ENCODE assay signal across 18 mouse cellular contexts in the genomic region with DNA sequence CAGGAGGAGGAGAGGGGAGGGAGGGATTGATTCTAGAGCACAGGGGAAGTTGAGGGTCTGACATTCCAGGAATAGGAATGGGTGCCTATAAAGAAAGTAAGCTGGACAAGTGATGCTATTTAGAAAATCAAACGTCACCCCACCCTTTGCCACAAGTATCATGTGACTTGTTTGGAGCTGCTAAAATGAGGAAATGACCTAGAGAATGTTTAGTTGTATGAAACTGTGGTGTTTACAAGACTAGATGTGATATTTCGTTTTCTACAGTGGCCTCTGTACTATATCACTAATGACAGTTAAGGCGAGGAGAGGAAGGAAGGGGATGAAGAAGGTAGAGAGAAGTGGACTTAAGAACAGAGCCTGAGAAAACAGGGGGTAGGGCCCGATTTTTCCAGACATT. TPM values are rescaled to one million over a fixed set of nuclear protein-coding genes. Genes with fewer than 3 reads are reported as not detected.
A peak's percentile ranks its signal among the peaks of the same experiment; 100 is the strongest.
DNase-seq lines count a peak whose midpoint lies in the region; ATAC-seq lines count a peak whose summit lies in the region.
"Had no signal": no experiment of that assay in that cellular context is flagged by ENCODE, and none has a peak within 500 bp of the region (broad histone marks: within the 10 kb centered on the region; RNA-seq: fewer than 3 reads in every experiment).

No protein-coding gene starts in this region.

- no peak for ATAC-seq in hindbrain, embryonic 12.5 days (ENCODE audit: low FRiP score)
- no peak for ATAC-seq in embryonic facial prominence, embryonic 13.5 days (ENCODE audit: insufficient number of reproducible peaks, insufficient read depth, low FRiP score, low TSS enrichment, low read depth)
- ATAC-seq in limb, embryonic 15.5 days (ENCODE audit: insufficient number of reproducible peaks, low FRiP score, low TSS enrichment, low read depth): no peak
- no peak for ATAC-seq in kidney, embryonic 14.5 days (ENCODE audit: low FRiP score, low TSS enrichment)

- no peak overlapping the region for H3K9ac ChIP-seq in hindbrain, embryonic 12.5 days
- H3K9ac ChIP-seq in embryonic facial prominence, embryonic 13.5 days: no peak overlapping the region
- no peak overlapping the region for H3K9ac ChIP-seq in limb, embryonic 15.5 days
- no peak overlapping the region for H3K9ac ChIP-seq in kidney, embryonic 14.5 days (ENCODE audit: low read depth, low read length)
- H3K9ac ChIP-seq: lung, embryonic 15.5 days; midbrain, embryonic 15.5 days; neural tube, embryonic 12.5 days had no signal

- 80% methylated on average over 4 of the region's 4 CpGs for WGBS in hindbrain, embryonic 10.5 days
- WGBS in hindbrain, embryonic 12.5 days: 70% methylated on average over 4 of the region's 4 CpGs
- WGBS in embryonic facial prominence, embryonic 13.5 days: 72% methylated on average over 4 of the region's 4 CpGs
- WGBS in limb, embryonic 15.5 days: 55% methylated on average over 4 of the region's 4 CpGs
- WGBS in kidney, embryonic 14.5 days: 56% methylated on average over 4 of the region's 4 CpGs
- WGBS in midbrain, embryonic 10.5 days: 83% methylated on average over 4 of the region's 4 CpGs

- DNase-seq in hindbrain, embryonic 10.5 days (ENCODE audit: low spot score): no peak
- peak; percentile 63 for DNase-seq in A20 (ENCODE audit: low read depth, low spot score)
- DNase-seq in midbrain, embryonic 10.5 days (ENCODE audit: low spot score): no peak
- DNase-seq in gastrocnemius, adult 18-20 months (ENCODE audit: low spot score): no peak
- DNase-seq: cerebellum, postnatal 25 days; heart, postnatal 14 days; kidney, adult 2 months had no signal

- H3K27ac ChIP-seq in hindbrain, embryonic 10.5 days: peak overlapping the region; percentile 89; the same call in 1 of the 2 replicates
- H3K27ac ChIP-seq in hindbrain, embryonic 12.5 days: no peak overlapping the region; the same call in 1 of the 2 replicates
- H3K27ac ChIP-seq in embryonic facial prominence, embryonic 13.5 days: peak overlapping the region; percentile 96
- H3K27ac ChIP-seq in limb, embryonic 15.5 days: peak overlapping the region; percentile 96
- H3K27ac ChIP-seq in kidney, embryonic 14.5 days (ENCODE audit: low read depth, low read length): no peak overlapping the region
- no peak overlapping the region for H3K27ac ChIP-seq in midbrain, embryonic 10.5 days (replicated peaks)

- H3K4me3 ChIP-seq in hindbrain, embryonic 10.5 days: no peak overlapping the region
- no peak overlapping the region for H3K4me3 ChIP-seq in hindbrain, embryonic 12.5 days
- H3K4me3 ChIP-seq in embryonic facial prominence, embryonic 13.5 days: no peak overlapping the region
- no peak overlapping the region for H3K4me3 ChIP-seq in limb, embryonic 15.5 days
- no peak overlapping the region for H3K4me3 ChIP-seq in kidney, embryonic 14.5 days (ENCODE audit: low read length)
- no peak overlapping the region for H3K4me3 ChIP-seq in midbrain, embryonic 10.5 days
- H3K4me3 ChIP-seq: lung, embryonic 15.5 days; midbrain, embryonic 15.5 days; neural tube, embryonic 12.5 days had no signal

- no peaks in the 10 kb centered on the region for H3K9me3 ChIP-seq in hindbrain, embryonic 10.5 days
- no peaks in the 10 kb centered on the region for H3K9me3 ChIP-seq in hindbrain, embryonic 12.5 days (replicated peaks)
- no peaks in the 10 kb centered on the region for H3K9me3 ChIP-seq in embryonic facial prominence, embryonic 13.5 days
- H3K9me3 ChIP-seq in limb, embryonic 15.5 days: no peaks in the 10 kb centered on the region
- no peaks in the 10 kb centered on the region for H3K9me3 ChIP-seq in kidney, embryonic 14.5 days (ENCODE audit: control insufficient read depth, low read length)
- H3K9me3 ChIP-seq in midbrain, embryonic 10.5 days (replicated peaks): no peaks in the 10 kb centered on the region
- H3K9me3 ChIP-seq: lung, embryonic 15.5 days; midbrain, embryonic 15.5 days; neural tube, embryonic 12.5 days had no signal

- no peaks in the 10 kb centered on the region for H3K27me3 ChIP-seq in hindbrain, embryonic 10.5 days (ENCODE audit: insufficient read depth, poor library complexity, severe bottlenecking)
- no peaks in the 10 kb centered on the region for H3K27me3 ChIP-seq in hindbrain, embryonic 12.5 days
- H3K27me3 ChIP-seq in embryonic facial prominence, embryonic 13.5 days: no peaks in the 10 kb centered on the region
- no peaks in the 10 kb centered on the region for H3K27me3 ChIP-seq in limb, embryonic 15.5 days
- no peaks in the 10 kb centered on the region for H3K27me3 ChIP-seq in kidney, embryonic 14.5 days (ENCODE audit: control insufficient read depth, insufficient read depth, low read length)
- no peaks in the 10 kb centered on the region for H3K27me3 ChIP-seq in midbrain, embryonic 10.5 days (ENCODE audit: low read depth, poor library complexity, severe bottlenecking)
- H3K27me3 ChIP-seq: lung, embryonic 15.5 days; midbrain, embryonic 15.5 days; neural tube, embryonic 12.5 days had no signal

- no peak overlapping the region for H3K4me2 ChIP-seq in hindbrain, embryonic 12.5 days (replicated peaks)
- no peak overlapping the region for H3K4me2 ChIP-seq in embryonic facial prominence, embryonic 13.5 days
- H3K4me2 ChIP-seq in limb, embryonic 15.5 days: no peak overlapping the region
- H3K4me2 ChIP-seq in kidney, embryonic 14.5 days (replicated peaks; ENCODE audit: low read depth, low read length): no peak overlapping the region
- H3K4me2 ChIP-seq: lung, embryonic 15.5 days; midbrain, embryonic 15.5 days; neural tube, embryonic 12.5 days had no signal

- H3K4me1 ChIP-seq in hindbrain, embryonic 10.5 days (replicated peaks): peaks cover 34% of the 10 kb centered on the region
- peaks cover 16% of the 10 kb centered on the region for H3K4me1 ChIP-seq in hindbrain, embryonic 12.5 days
- peaks cover 37% of the 10 kb centered on the region for H3K4me1 ChIP-seq in embryonic facial prominence, embryonic 13.5 days
- peaks cover 40% of the 10 kb centered on the region for H3K4me1 ChIP-seq in limb, embryonic 15.5 days
- H3K4me1 ChIP-seq in kidney, embryonic 14.5 days (ENCODE audit: control insufficient read depth, insufficient read depth, low read length): peaks cover 6% of the 10 kb centered on the region
- H3K4me1 ChIP-seq in midbrain, embryonic 10.5 days: peaks cover 21% of the 10 kb centered on the region

- H3K36me3 ChIP-seq in hindbrain, embryonic 10.5 days: no peaks in the 10 kb centered on the region
- H3K36me3 ChIP-seq in hindbrain, embryonic 12.5 days: no peaks in the 10 kb centered on the region
- H3K36me3 ChIP-seq in embryonic facial prominence, embryonic 13.5 days: no peaks in the 10 kb centered on the region
- H3K36me3 ChIP-seq in limb, embryonic 15.5 days: no peaks in the 10 kb centered on the region
- no peaks in the 10 kb centered on the region for H3K36me3 ChIP-seq in kidney, embryonic 14.5 days (ENCODE audit: control insufficient read depth, insufficient read depth, low read length)
- H3K36me3 ChIP-seq in midbrain, embryonic 10.5 days: no peaks in the 10 kb centered on the region
- H3K36me3 ChIP-seq: lung, embryonic 15.5 days; midbrain, embryonic 15.5 days; neural tube, embryonic 12.5 days had no signal

RNA-seq across cellular contexts. Expression of a gene that starts 19.3 kb away (rescaled TPM):
- polyA plus RNA-seq in hindbrain, embryonic 10.5 days (2016; fragmentation: Nextera tagmentation; extraction: Ambion mirVana): not detected in 2 replicates
- polyA plus RNA-seq in hindbrain, embryonic 12.5 days (2016; fragmentation: Nextera tagmentation; extraction: Ambion mirVana): not detected in 2 replicates
- not detected in 2 replicates for polyA plus RNA-seq in embryonic facial prominence, embryonic 13.5 days (2015; fragmentation: Nextera tagmentation; extraction: Ambion mirVana)
- polyA plus RNA-seq in limb, embryonic 15.5 days (2015; fragmentation: Nextera tagmentation; extraction: Ambion mirVana): not detected in 2 replicates
- not detected in 2 replicates for polyA plus RNA-seq in kidney, embryonic 14.5 days (2014; fragmentation: Nextera tagmentation; extraction: Ambion mirVana)
- 0.14 TPM in 1 of 2 replicates, not detected in the other for polyA plus RNA-seq in midbrain, embryonic 10.5 days (2016; fragmentation: Nextera tagmentation; extraction: Ambion mirVana)
- total RNA-seq in gastrocnemius, adult 18-20 months (2021): not detected
- total RNA-seq: heart, adult 18-20 months; heart, postnatal 14 days; layer of hippocampus, adult 18-20 months; left cerebral cortex, postnatal 25 days had no signal
- polyA plus RNA-seq: kidney, adult 2 months; lung, embryonic 15.5 days; neural tube, embryonic 12.5 days; thymus, adult 2 months had no signal

RNA-seq across cellular contexts. Expression of a gene that starts 29.8 kb away (rescaled TPM):
- 28.7 and 30.3 TPM in 2 replicates for polyA plus RNA-seq in hindbrain, embryonic 10.5 days (2016; fragmentation: Nextera tagmentation; extraction: Ambion mirVana)
- 35.4 and 36.6 TPM in 2 replicates for polyA plus RNA-seq in hindbrain, embryonic 12.5 days (2016; fragmentation: Nextera tagmentation; extraction: Ambion mirVana)
- 50.4 and 51.4 TPM in 2 replicates for polyA plus RNA-seq in embryonic facial prominence, embryonic 13.5 days (2015; fragmentation: Nextera tagmentation; extraction: Ambion mirVana)
- polyA plus RNA-seq in limb, embryonic 15.5 days (2015; fragmentation: Nextera tagmentation; extraction: Ambion mirVana): 48.2 and 51.4 TPM in 2 replicates
- 33.6 and 42.2 TPM in 2 replicates for polyA plus RNA-seq in kidney, embryonic 14.5 days (2014; fragmentation: Nextera tagmentation; extraction: Ambion mirVana)
- 24.2 and 29.5 TPM in 2 replicates for polyA plus RNA-seq in midbrain, embryonic 10.5 days (2016; fragmentation: Nextera tagmentation; extraction: Ambion mirVana)
- 10 to 100 TPM; 12.1 to 16.0 TPM for total RNA-seq in gastrocnemius, adult 18-20 months (2021)

Comparison
In these comparisons a context has a peak if more than half of its experiments do, and no peak if none do; other contexts are left out.
1. H3K27ac ChIP-seq: peak in hindbrain, embryonic 10.5 days (single experiment), embryonic facial prominence, embryonic 13.5 days (single experiment) and limb, embryonic 15.5 days (single experiment); none in hindbrain, embryonic 12.5 days (single experiment), kidney, embryonic 14.5 days (single experiment) and midbrain, embryonic 10.5 days (single experiment).